Mouse (Mus musculus) stomach, embryonic 15.5 days (tissue): ENCODE measurements around the gene Dglucy. TPM values are rescaled to one million over a fixed set of nuclear protein-coding genes. Genes with fewer than 3 reads are reported as not detected.

ENCODE experiments used
- ATAC-seq: fragments of 200-750 bp; cut with Nextera tagmentation; 2 replicates; pipeline ENCODE4 v1.8.0; 2017; ENCODE audit warnings: low read depth, moderate number of reproducible peaks, moderate TSS enrichment; ENCODE audit not compliant: insufficient read depth, low FRiP score
- H3K27ac ChIP-seq: fragments of 300-500 bp; sonication (generic); 2 replicates; pipeline ENCODE4 v1.5.1; 2015; ENCODE audit warnings: mild to moderate bottlenecking, inconsistent platforms
- H3K27me3 ChIP-seq: fragments of 300-500 bp; sonication (generic); replicated peaks from 2 replicates; pipeline ENCODE4 v1.6.1; 2015; ENCODE audit warnings: inconsistent platforms
- H3K36me3 ChIP-seq: fragments of 300-500 bp; sonication (generic); 2 replicates; pipeline ENCODE4 v1.6.1; 2015; ENCODE audit warnings: inconsistent platforms
- H3K4me1 ChIP-seq: fragments of 300-500 bp; sonication (generic); 2 replicates; pipeline ENCODE4 v1.6.1; 2015; ENCODE audit warnings: inconsistent platforms
- H3K4me2 ChIP-seq: fragments of 300-500 bp; sonication (generic); 2 replicates; pipeline ENCODE4 v1.6.1; 2015; ENCODE audit warnings: mild to moderate bottlenecking, inconsistent platforms
- H3K4me3 ChIP-seq: fragments of 300-500 bp; sonication (generic); replicated peaks from 2 replicates; pipeline ENCODE4 v1.5.1; 2015; ENCODE audit warnings: inconsistent platforms
- H3K9ac ChIP-seq: fragments of 300-500 bp; sonication (generic); 2 replicates; pipeline ENCODE4 v1.6.1; 2015; ENCODE audit warnings: inconsistent platforms
- H3K9me3 ChIP-seq: fragments of 300-500 bp; sonication (generic); 2 replicates; pipeline ENCODE4 v1.6.1; 2016; ENCODE audit warnings: inconsistent platforms
- WGBS: fragments of 180-500 bp; shearing (Covaris S2); methylation state at CpG from one replicate; pipeline ENCODE4 v1.1.7; 2015; 5-methylcytosine and 5-hydroxymethylcytosine counted together
- polyA plus RNA-seq: library from polyadenylated mRNA; unstranded; fragments of >200 nt; fragmentation: Nextera tagmentation; extraction: Ambion mirVana; gene quantifications from 2 replicates; pipeline ENCODE4 v1.2.1, GENCODE M21; 2015

Dglucy gene
- polyA plus RNA-seq, 1 experiment from 2014 or later: 4.1 TPM

GRCm38 (mm10) chr12:100816906-100817305 is 38.0 kb downstream of the Dglucy start:
- no peaks in the 10 kb centered on the region for H3K9me3 ChIP-seq
- no peaks in the 10 kb centered on the region for H3K4me1 ChIP-seq
- H3K9ac ChIP-seq: no peak overlapping the region
- no peak for ATAC-seq
- H3K27me3 ChIP-seq: no peaks in the 10 kb centered on the region
- H3K4me3 ChIP-seq: no peak overlapping the region
- no peaks in the 10 kb centered on the region for H3K36me3 ChIP-seq
- no peak overlapping the region for H3K4me2 ChIP-seq
- 88% methylated on average over 5 of the region's 5 CpGs for WGBS
- no peak overlapping the region for H3K27ac ChIP-seq

- H3K27ac ChIP-seq: no peak overlapping the region
- no peak overlapping the region for H3K4me2 ChIP-seq
- H3K4me3 ChIP-seq: no peak overlapping the region
- no peak overlapping the region for H3K9ac ChIP-seq
- H3K9me3 ChIP-seq: no peaks in the 10 kb centered on the region
- H3K36me3 ChIP-seq: no peaks in the 10 kb centered on the region
- ATAC-seq: no peak
- H3K27me3 ChIP-seq: no peaks in the 10 kb centered on the region
- H3K4me1 ChIP-seq: no peaks in the 10 kb centered on the region
Measured at GRCm38 (mm10) chr12:100819965-100820364, 41.1 kb downstream of the Dglucy start.

- 81% methylated on average over 2 of the region's 2 CpGs for WGBS
Measured at GRCm38 (mm10) chr12:100831021-100831420, 52.2 kb downstream of the Dglucy start.

GRCm38 (mm10) chr12:100831629-100832325 is 52.9 kb downstream of the Dglucy start:
- ATAC-seq: no peak
- Histone ChIP-seq H3K9ac (no peak overlapping the region), H3K27ac (no peak overlapping the region), H3K27me3 (no peaks in the 10 kb centered on the region), H3K36me3 (no peaks in the 10 kb centered on the region), H3K4me2 (no peak overlapping the region), H3K9me3 (no peaks in the 10 kb centered on the region), H3K4me3 (no peak overlapping the region), H3K4me1 (no peaks in the 10 kb centered on the region)
- 74% methylated on average over 8 of the region's 8 CpGs for WGBS

More at GRCm38 (mm10) chr12:100831021-100831420, 52.2 kb downstream of the Dglucy start:
- Histone ChIP-seq H3K4me3 (no peak overlapping the region), H3K4me1 (no peaks in the 10 kb centered on the region), H3K27me3 (no peaks in the 10 kb centered on the region), H3K27ac (no peak overlapping the region), H3K36me3 (no peaks in the 10 kb centered on the region), H3K9me3 (no peaks in the 10 kb centered on the region), H3K9ac (no peak overlapping the region), H3K4me2 (no peak overlapping the region)
- ATAC-seq: no peak

GRCm38 (mm10) chr12:100837208-100837607 is 58.4 kb downstream of the Dglucy start:
- no peak for ATAC-seq

GRCm38 (mm10) chr12:100839079-100839600 is 60.3 kb downstream of the Dglucy start:
- Histone ChIP-seq H3K4me2 (no peak overlapping the region), H3K27ac (no peak overlapping the region), H3K27me3 (no peaks in the 10 kb centered on the region), H3K4me1 (no peaks in the 10 kb centered on the region), H3K36me3 (no peaks in the 10 kb centered on the region), H3K9ac (no peak overlapping the region), H3K4me3 (no peak overlapping the region), H3K9me3 (no peaks in the 10 kb centered on the region)
- ATAC-seq: peak; percentile 29; the same call in 1 of the 2 replicates
- 30% methylated on average over 8 of the region's 8 CpGs for WGBS

More at GRCm38 (mm10) chr12:100837208-100837607, 58.4 kb downstream of the Dglucy start:
- Histone ChIP-seq H3K27me3 (no peaks in the 10 kb centered on the region), H3K27ac (no peak overlapping the region), H3K4me2 (no peak overlapping the region), H3K9ac (no peak overlapping the region), H3K4me1 (no peaks in the 10 kb centered on the region), H3K9me3 (no peaks in the 10 kb centered on the region), H3K36me3 (no peaks in the 10 kb centered on the region), H3K4me3 (no peak overlapping the region)
- 86% methylated on average over 3 of the region's 3 CpGs for WGBS

GRCm38 (mm10) chr12:100839926-100840325 is 61.1 kb downstream of the Dglucy start:
- H3K4me2 ChIP-seq: no peak overlapping the region
- H3K9me3 ChIP-seq: no peaks in the 10 kb centered on the region
- H3K4me1 ChIP-seq: no peaks in the 10 kb centered on the region
- ATAC-seq: no peak
- H3K27ac ChIP-seq: no peak overlapping the region
- no peaks in the 10 kb centered on the region for H3K36me3 ChIP-seq
- no peaks in the 10 kb centered on the region for H3K27me3 ChIP-seq
- H3K9ac ChIP-seq: no peak overlapping the region
- 79% methylated on average over 6 of the region's 6 CpGs for WGBS
- no peak overlapping the region for H3K4me3 ChIP-seq

GRCm38 (mm10) chr12:100841211-100841792 is 62.4 kb downstream of the Dglucy start:
- no peaks in the 10 kb centered on the region for H3K36me3 ChIP-seq
- H3K9ac ChIP-seq: no peak overlapping the region
- peak; percentile 41; the same call in 1 of the 2 replicates for ATAC-seq
- no peak overlapping the region for H3K4me3 ChIP-seq
- no peak overlapping the region for H3K27ac ChIP-seq
- no peaks in the 10 kb centered on the region for H3K27me3 ChIP-seq
- no peaks in the 10 kb centered on the region for H3K9me3 ChIP-seq
- no peaks in the 10 kb centered on the region for H3K4me1 ChIP-seq
- no peak overlapping the region for H3K4me2 ChIP-seq
- WGBS: 21% methylated on average over 3 of the region's 3 CpGs

- H3K27me3 ChIP-seq: no peaks in the 10 kb centered on the region
- H3K4me2 ChIP-seq: no peak overlapping the region
- no peaks in the 10 kb centered on the region for H3K9me3 ChIP-seq
- WGBS: 63% methylated on average over 4 of the region's 4 CpGs
- no peak overlapping the region for H3K4me3 ChIP-seq
- H3K9ac ChIP-seq: no peak overlapping the region
- H3K36me3 ChIP-seq: no peaks in the 10 kb centered on the region
- no peaks in the 10 kb centered on the region for H3K4me1 ChIP-seq
- no peak overlapping the region for H3K27ac ChIP-seq
- no peak for ATAC-seq
Measured at GRCm38 (mm10) chr12:100843171-100843570, 64.3 kb downstream of the Dglucy start.

GRCm38 (mm10) chr12:100844546-100844945 is 65.7 kb downstream of the Dglucy start:
- no peaks in the 10 kb centered on the region for H3K9me3 ChIP-seq
- no peak for ATAC-seq
- H3K27ac ChIP-seq: no peak overlapping the region
- H3K9ac ChIP-seq: no peak overlapping the region
- no peaks in the 10 kb centered on the region for H3K36me3 ChIP-seq
- no peaks in the 10 kb centered on the region for H3K27me3 ChIP-seq
- no peak overlapping the region for H3K4me3 ChIP-seq
- no peak overlapping the region for H3K4me2 ChIP-seq
- WGBS: 77% methylated on average over 7 of the region's 7 CpGs
- no peaks in the 10 kb centered on the region for H3K4me1 ChIP-seq

- no peak for ATAC-seq
- Histone ChIP-seq H3K4me3 (no peak overlapping the region), H3K36me3 (no peaks in the 10 kb centered on the region), H3K27me3 (no peaks in the 10 kb centered on the region), H3K9me3 (no peaks in the 10 kb centered on the region), H3K27ac (no peak overlapping the region), H3K4me1 (no peaks in the 10 kb centered on the region), H3K4me2 (no peak overlapping the region), H3K9ac (no peak overlapping the region)
- 23% methylated on average over 2 of the region's 2 CpGs for WGBS
Measured at GRCm38 (mm10) chr12:100845829-100846228, 67.0 kb downstream of the Dglucy start.

- H3K27ac ChIP-seq: no peak overlapping the region
- H3K9ac ChIP-seq: no peak overlapping the region
- no peak overlapping the region for H3K4me3 ChIP-seq
- no peaks in the 10 kb centered on the region for H3K9me3 ChIP-seq
- H3K4me2 ChIP-seq: no peak overlapping the region
- H3K36me3 ChIP-seq: no peaks in the 10 kb centered on the region
- no peak for ATAC-seq
- whole genome bisulfite sequencing: 42% methylated on average over 1 of the region's 1 CpGs
- no peaks in the 10 kb centered on the region for H3K4me1 ChIP-seq
- no peaks in the 10 kb centered on the region for H3K27me3 ChIP-seq
Measured at GRCm38 (mm10) chr12:100846566-100846965, 67.7 kb downstream of the Dglucy start.
